Mouse (Mus musculus) 3134 (cell line): ENCODE data around the gene Cela3b.

Experiments used
- DNase-seq: peaks from one replicate; pipeline ENCODE4 v3.0.0-alpha.2; 2011; ENCODE audit warnings: low spot score; ENCODE audit not compliant: insufficient read length; ENCODE audit errors: extremely low read depth

Cela3b gene

GRCm38 (mm10) chr4:137377526-137378304 is 52.6 kb downstream of the Cela3b start:
- DNase-seq = no peak

GRCm38 (mm10) chr4:137376778-137377177 is 53.6 kb downstream of the Cela3b start:
- DNase-seq = no peak

GRCm38 (mm10) chr4:137375314-137376278 is 54.7 kb downstream of the Cela3b start:
- no peak for DNase-seq

GRCm38 (mm10) chr4:137373711-137374110 is 56.6 kb downstream of the Cela3b start:
- DNase-seq = no peak

GRCm38 (mm10) chr4:137371596-137372523 is 58.5 kb downstream of the Cela3b start:
- DNase-seq = no peak
